Mouse (Mus musculus): ENCODE results near the gene Erc2.

- TF ChIP-seq CTCF (IDR thresholded peaks at IDR 0.05; ENCODE audit: control insufficient read depth, insufficient read depth, insufficient read length) (peak; percentile 30), MYOD1 (IDR thresholded peaks at IDR 0.05; ENCODE audit: control insufficient read depth, insufficient read length, low read depth) (no peak), FOSL1 (IDR thresholded peaks at IDR 0.05; ENCODE audit: insufficient read depth, low read length, poor library complexity, severe bottlenecking) (no peak), USF1 (IDR thresholded peaks at IDR 0.05; ENCODE audit: low read depth) (no peak), MYOG (IDR thresholded peaks at IDR 0.05; ENCODE audit: control insufficient read depth, extremely low read depth, insufficient read length) (no peak), CEBPB (IDR thresholded peaks at IDR 0.05; ENCODE audit: low read depth) (no peak)
These were observed 119.2 kb downstream of the Erc2 start for GRCm38 (mm10) chr14:27741248-27741916.
